Mouse (Mus musculus): ENCODE measurements around the gene Plppr2.

Gene Plppr2

DNA sequence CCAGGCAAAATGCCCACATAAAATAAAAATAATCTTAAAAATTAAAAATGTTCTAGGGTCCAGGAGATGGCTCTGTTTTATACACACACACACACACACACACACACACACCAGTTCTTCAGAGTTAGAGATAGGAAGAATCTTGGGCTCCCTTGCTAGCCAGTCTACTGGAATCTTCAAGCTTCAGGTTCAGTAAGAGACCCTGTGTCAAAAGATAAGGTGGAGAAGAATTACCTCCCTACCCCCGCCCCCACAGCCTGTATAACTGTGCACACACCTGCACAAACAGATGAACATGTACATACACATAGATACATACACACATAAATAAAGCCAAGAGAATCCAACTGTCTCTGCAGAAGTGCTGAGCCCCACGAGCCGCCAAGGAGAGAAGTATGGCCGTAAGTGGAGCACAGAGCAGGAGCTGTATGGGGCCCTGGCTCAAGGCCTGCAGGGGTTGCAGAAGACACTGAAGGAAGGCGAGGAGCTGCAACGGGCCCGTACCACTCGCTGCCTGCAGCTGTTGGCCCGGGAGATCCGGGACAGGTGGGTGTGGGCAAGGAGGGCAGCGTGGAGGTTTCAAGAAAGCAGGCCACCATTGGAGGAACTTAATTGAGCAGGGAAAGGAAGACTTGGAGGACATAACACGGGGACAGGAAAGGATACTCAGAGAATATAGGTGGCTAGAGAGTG is 4.2 kb upstream of the Plppr2 start:
- DNase-seq: no peak

DNA sequence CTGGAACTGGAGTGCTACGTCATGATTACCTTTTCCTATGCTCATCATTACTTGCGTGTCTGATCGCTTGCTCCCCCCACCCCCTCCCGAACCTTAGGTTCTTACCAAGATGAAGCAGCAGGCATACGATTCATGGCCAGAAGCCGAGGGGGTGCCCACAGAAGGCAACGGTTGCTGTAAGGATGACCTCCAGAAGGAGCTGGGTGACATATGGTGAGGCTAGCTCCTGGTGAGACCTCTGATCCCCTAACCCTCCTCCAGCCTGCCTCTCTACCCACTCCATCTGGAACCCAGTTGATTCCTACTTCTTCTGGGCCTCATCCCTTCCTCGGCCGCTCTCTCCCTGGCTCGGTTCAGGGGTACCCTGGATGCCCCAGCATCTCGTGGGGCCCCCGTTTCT is 2.8 kb upstream of the Plppr2 start:
- DNase-seq: peak; percentile 67

DNA sequence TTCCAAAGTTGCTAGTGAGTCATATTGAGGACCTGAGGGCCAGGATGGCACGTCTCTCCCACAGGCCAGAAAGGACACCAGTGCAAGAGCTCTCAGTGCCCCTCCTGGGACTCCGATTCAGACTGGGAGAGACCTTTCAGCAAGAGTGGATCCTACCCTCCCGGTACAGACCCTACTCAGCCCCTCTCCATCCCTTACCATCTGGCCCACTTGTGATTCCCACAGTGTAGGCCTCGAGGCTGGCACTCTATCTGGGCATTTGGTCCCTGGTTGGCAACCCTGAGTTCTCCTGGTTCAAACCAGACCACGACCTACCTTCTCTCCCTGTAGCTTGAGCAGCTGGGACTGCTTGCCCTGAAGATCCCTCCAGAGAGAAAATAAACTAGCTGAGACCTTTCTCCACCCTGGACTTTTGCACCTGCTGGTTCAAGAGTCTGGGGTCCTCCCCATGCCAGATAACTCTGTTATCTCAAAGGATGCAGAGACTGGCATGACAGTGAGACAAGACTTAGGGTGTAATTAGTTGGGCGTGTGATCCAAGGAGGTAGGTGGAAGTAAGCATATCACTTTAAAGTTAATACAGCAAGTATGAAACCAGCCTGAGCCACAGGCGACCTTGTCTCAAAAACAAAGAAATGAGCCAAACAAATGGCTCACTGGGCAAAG is 1.2 kb upstream of the Plppr2 start:
- peak; percentile 62 for DNase-seq

DNA sequence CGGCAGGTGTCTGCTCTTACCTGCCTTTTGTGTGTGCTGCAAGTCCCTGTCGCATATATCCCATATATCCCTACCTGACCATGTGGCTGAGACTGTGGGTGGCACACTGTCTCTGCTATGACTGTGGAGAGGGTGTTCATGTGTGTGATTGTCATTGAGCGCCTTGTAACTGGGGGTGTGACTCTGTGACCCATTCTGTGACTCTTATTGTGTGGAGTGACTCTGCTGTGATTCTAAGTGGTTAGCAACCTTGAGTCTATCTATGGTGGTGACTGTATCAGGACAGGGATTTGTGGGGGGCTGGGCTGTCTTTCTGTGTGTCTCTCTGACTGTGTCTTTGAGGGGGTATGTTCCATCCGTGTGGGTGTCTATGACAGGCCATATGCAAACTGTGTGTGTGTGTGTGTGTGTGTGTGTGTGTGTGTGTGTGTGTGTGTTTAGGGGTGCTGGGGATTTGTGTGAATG is 910 bp downstream of the Plppr2 start:
- no peak for DNase-seq

DNA sequence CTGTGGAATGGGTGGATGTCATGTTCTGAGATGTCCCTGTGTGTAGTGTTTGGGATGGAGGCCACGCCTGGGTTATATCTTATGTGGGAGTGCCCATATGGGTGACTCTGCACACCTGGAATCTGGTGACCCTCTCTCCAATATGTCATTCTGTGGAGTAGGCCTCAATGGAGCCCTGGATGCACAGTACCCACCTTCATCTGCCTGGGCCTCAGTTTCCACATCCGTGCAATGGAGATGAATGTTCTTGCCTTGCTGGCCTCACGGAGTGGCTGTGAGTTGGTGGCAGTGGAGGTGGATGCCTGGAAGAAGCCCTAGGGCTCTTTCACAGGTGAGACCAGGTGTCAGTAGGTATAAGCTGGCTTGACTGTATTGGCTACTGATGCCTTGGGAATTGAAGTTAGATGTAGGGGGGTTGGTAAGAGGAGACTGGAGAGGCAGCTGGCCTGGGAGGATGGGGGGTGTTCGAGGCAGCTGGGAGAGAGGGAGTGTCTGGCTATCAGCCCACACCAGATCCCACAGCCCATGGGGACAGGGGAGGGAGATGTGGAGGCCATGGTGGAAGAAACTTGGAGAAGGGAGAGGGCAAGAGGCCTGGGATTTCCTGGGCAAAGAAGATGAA is 1.5 kb downstream of the Plppr2 start:
- DNase-seq: peak; percentile 63

DNA sequence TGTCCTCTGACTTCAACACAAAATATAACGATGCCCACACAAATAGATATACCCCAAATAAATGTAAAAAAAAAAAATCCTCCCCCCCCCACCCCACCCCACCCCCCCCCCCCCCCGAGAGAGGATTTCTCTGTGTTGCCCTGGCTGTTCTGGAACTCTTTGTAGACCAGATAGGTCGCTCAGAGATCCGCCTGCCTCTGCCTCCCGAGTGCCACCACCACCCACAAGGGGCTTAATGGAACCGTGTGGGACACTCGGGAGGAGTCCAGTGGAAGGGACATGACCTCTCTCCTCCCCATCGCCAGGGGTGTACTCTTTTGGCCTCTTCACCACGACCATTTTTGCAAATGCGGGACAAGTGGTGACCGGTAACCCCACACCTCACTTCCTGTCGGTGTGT is 6.2 kb downstream of the Plppr2 start:
- DNase-seq: no peak

DNA sequence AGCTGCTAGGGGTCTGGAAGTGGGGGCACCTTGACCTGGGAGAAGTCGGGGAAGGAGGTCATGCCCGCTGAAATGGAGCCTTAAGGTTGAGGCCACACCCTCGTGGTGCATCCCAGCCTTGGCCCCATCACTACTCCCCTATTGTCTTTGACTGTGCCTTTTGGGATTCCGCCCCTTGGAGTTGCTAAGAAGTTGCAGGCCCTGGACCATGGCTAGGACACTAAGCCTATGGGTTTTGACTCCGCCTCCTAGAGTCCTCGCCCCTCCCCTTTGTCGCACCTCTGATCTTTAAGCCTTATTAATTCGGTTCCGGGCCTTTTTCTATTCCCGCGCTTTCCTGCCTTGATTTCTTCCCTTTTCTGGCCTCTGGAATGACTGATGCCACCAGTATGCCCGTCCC is 6.8 kb downstream of the Plppr2 start:
- no peak for DNase-seq

DNA sequence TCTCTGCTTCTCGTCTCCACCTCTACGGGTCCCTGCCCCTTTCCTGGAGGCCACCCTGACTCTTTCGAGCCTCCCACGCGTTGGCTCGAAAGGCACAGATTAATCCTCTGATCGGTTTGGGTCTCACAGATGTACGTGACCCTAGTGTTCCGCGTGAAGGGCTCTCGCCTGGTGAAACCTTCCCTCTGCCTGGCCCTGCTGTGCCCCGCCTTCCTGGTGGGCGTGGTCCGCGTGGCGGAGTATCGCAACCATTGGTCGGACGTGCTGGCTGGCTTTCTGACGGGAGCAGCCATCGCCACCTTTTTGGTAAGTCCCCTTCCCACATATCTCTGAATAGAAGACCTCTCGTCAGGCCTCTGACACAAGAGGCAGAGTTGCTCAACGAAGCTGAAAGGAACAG is 7.4 kb downstream of the Plppr2 start:
- DNase-seq: peak; percentile 41

DNA sequence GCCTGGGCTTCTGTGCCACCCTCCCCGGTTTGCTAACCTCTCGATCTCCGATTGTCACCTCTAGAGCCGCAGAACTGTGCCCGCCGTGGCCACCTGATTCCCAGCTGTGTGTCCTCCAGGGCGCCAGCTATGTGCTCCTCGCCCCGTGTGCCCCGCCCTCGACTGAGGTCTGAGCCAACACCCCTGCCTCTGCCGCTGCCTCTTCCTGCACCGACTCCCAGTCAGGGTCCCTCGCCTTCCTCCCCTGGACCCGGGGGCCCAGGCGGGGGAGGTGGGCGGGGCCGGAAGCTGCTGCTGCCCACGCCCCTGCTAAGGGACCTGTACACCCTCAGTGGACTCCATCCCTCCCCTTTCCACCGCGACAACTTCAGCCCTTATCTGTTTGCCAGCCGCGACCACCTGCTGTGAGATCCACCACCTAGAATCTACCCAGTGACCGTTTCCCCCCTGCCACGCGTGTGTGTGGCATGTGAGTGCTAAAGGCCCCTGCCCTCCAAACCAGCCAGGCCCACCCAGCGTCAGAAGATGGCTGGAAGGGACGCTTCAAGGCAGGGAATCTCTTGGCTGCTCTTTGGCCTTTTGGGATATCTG is 10.8 kb downstream of the Plppr2 start:
- peak; percentile 39 for DNase-seq

DNA sequence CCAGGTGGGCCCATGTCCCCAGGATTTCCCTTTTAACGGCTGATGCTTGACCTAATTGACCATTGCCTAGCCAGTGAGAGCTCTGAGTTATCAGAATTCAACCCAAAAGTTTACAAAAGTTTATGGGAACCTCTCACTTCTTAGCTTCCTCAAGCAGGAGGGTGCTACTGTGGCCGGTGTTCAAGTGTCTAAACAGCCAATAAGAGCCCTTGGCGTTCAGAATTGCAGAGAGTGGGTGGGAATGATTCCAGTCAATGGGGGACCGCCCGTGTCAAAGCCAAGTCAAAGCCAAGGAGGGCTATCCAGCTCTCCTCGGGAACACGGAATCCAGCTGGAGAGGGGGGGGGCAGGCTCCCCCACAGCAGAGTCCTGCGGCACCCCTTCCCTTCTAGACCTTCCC is 11.3 kb downstream of the Plppr2 start:
- no peak for DNase-seq

DNA sequence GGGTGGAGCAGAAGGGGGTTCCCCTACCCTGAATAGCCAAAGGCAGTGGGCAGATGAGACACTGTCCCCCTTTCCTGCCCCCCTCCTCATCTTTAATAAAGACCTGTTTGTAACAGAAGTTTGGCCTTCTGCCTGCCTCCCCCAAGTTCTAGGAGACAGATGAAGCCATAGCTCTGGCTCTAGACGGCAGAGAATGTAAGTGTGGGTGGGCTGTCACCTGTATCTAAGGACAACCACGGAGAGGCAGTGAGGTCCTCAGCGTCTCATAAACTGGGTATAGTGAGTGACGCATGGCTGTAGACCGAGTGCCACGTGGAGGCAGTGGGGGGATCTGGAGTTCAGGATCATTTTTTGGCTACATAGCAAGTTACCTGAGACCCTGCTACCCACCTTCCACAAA is 12.0 kb downstream of the Plppr2 start:
- DNase-seq: peak; percentile 17

DNA sequence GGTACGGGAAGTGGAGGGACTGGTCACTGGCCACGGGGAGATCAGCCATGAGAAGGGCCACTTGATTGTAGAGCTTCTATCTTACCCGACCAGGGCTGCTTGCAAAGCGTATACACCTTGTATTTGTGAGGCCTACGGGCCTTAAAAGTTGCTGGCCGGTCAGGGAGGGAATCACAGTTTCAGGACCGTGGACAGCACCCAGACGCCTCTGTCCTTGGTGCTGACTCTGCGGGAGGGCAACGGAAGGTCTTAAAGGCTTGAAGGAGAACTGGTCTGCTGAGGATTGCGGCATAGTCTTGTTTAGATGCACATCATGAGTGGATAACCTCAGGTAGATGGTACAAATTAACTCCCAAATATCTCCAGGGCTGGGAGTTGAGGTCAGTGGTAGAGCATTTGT is 13.5 kb downstream of the Plppr2 start:
- no peak for DNase-seq

DNA sequence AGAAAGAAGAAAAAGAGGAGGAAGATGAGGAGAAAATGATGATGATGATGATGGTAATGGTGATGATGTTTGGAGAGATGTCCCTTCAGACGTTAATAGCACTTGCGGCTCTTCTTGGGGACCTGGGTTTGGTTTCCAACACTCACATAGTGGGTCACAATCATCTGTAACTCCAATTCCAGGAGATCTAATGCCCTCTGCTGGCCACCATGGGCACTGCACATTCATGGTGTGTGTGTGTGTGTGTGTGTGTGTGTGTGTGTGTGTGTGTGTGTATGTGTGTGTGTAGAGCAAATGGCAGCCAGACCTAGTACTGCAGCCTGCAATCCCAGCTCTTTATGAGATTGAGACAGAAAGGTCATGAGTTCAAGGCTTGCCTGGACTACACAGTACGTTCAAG is 15.1 kb downstream of the Plppr2 start:
- no peak for DNase-seq

DNA sequence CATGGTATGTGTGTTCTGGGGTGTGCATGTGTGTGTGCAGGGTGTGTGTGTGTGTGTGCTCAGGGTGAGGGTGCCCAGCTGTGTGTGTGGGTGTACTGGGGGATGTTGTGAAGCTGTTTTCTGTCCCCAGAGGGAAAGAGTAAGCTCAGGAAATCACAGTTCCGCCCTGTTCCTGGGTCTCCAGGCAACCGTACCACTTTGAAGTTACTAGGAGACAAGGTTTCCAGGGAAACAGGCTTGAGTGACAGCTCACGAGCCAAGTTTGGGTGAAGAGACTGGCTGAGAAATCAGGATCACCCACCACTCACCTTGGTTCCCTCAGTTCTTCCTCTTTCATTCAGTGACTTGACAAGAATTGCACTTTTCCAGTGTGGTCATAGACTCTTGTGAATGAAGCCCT is 16.8 kb downstream of the Plppr2 start:
- no peak for DNase-seq

DNA sequence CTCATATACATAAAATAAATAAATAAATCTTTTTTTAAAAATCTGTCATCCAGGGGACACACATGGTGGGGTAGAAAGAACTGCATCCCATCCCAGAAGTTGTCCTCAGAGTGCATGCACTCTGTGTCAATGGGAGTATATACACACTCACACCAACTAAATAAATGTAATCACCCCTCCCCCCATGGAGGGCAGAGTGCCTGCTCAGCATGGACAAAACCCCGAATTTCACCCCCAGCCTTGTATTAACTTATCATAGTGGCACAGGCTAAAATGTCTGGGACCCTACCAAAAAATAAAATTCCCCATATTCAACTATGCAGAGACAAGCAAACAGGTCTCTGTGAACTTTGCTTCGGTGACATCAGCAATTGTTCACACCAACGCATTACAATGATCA is 17.8 kb downstream of the Plppr2 start:
- peak; percentile 59 for DNase-seq

DNA sequence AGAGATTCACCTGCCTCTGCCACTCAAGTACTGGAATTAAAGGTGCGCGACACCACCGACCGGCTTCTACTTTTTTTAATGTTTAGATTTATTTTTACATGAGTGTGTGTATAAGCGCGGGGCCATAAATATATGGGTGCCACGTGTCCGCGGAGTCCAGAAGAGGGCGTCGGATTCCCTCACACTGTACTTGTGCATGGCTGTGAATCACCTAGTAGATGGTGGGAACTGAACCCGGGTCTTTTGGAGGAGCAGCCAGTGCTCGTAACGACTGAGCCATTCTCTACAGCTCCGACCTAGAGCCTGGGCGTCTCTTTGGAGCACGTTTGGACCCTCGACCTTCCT is 18.4 kb downstream of the Plppr2 start:
- no peak for DNase-seq

DNA sequence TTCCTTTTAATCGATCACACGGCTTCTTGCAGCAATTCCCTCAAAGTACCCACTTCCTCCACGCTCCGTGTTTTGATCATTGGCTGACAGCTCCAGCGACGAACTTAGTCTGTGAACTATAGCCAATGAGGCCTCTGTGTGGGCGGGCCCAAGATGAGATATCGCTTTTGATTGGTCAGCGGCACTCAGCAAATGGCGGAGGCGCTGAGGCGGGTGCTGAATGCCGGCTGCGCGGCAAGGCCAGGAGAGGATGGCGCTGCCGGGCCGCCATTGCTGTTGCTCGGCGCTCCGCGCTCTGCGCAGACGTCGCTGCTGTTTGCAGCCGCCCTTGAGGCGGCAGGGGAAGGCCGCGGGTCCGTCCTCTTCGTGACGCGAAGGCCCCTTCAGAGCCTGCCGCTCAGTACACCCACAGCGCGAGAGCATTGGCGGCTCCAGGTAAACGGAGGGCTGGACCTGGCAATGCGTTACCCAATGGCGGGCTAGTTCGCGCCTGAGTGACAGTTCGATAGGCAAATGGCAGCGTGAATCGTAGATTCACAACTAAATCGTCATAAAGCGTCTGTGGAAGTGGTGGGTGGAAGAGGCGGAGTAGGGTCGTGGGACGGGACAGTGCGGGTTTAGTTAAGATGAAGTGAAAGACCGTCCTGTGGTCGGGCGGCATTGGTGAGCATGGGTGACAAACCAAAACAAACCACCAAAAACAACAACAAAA is 18.9 kb downstream of the Plppr2 start, which contains the start of gene Swsap1:
Gene Swsap1, plus strand, starts transcription at position 186 of the 712 bp plus-strand sequence.
- peak; percentile 99 for DNase-seq

DNA sequence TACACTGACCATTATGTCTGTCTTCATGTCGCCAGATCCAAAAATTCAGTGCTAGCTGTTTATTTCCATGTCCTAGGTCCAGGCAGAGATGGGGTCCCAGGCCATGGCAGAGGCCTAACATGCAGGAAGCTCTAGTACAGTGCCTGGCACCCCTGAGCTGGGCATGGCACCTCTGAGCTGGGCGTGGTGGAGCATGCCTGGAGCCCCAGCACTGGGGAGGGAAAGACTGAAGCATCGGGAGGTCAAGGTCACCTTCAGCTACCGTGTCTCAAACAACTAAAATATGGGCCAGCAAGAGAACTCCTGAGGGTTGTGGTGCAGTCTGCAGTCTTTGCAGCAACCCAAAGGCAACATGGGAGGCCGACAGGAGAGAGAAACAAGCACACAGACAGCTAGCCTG is 21.5 kb downstream of the Plppr2 start:
- no peak for DNase-seq

DNA sequence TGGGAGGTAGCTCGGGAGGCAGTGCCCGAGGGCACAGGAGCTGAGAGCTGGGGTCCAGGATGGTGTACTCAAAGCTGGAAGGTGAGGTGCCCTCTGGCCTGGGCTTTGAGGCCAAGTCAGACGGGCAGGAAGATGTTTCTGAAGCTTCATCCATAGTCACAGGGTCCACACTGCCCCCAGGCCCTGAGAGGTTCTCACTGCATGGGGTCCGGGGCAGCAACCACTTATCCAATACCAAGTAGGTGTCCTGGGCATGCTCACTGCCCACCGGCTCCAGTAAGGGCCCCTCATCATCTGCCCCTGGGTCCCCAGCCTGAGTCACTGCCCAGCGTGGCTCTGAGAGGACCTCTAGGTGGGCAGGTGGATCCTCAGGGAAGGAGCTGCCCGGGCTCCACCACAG is 22.4 kb downstream of the Plppr2 start:
- peak; percentile 54 for DNase-seq

DNA sequence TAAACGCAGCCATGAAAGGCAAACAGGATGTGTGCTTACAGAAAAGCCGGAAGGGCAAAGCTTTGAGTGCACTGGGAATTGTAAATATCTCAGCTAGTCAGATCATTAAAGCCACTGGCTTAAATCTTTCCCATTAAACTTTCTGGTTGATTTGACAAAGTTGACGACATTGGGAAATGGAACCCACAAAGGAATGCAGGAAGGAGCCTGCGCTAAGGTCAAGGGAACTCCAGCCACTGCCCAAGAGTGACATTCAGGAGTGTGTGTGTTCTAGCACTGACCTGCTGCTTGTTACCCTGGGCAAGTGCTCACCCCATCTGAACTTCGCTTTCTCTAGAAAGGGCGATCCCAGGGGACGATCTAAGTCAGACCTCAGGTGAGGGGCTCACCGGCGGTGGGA is 23.3 kb downstream of the Plppr2 start:
- no peak for DNase-seq

DNA sequence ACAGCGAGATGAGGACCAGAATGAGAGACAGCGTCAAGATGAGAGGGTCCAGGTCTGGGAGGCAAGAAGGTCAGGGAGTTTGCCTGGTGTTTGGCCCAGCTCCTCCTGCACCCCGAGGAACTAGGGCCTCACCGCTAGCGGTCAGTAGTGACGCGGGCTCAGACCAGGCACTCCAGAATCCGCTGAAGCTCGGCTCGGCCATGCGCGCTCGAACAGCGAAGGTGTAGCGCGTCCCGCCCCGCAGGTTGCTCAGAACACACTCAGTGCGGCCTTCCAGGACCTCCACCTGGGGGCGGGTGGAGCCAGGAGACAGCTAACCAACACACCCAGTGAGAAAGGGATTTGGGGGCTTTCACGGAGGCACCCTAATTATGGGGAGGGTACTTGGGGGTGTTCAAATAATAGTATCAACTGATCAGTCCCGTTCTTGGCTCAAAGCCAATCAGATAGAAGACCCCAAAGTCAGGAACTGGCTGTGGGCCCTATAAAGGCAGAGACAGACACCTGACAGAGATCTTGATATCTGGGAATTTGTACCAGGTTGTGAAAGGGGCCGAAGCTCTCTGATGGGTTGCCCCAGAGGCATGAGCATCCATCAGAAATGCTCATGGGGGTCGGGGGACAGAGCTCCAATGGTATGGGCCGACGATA is 23.9 kb downstream of the Plppr2 start:
- DNase-seq: peak; percentile 60

DNA sequence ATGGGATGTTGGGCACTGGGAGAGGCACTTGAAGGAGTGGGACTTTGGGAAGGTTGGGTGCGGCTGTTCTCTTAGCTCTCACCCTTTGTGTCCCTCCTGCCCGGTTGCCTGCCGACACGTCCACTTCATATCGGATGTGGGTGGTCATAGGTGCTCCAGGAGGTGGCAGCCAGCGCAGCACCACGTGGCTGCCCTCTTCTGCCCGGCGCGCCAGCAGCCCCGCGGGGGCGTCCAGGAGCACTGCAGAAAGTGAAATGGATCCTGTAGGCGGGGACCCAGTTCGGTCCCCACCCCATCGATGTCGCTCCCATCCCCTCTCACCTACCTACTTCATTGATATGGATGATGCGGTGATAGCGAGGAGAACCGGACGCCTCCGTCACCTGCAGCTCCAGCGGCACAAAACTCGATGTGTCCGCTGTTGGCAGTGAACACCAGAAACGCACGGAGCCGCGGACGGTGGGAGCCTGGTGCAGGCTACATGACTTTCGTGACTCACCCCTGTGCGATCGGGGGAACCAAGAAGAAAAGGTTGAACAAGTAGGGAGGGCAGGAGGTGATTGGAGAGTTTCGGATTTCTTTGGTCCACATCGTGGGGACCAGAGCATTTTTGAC is 24.6 kb downstream of the Plppr2 start:
- DNase-seq: peak; percentile 50

All from cerebellum, adult 9-11 months (tissue).